Mouse (Mus musculus) erythroid progenitor cell, adult 5-6 weeks (primary cell): Measurements from ENCODE around the gene Ap1s2. TPM values are rescaled to one million over a fixed set of nuclear protein-coding genes. Genes with fewer than 3 reads are reported as not detected.
A peak's percentile ranks its signal among the peaks of the same experiment; 100 is the strongest.

Experiments used
- ATAC-seq: replicated peaks from 2 replicates; pipeline ENCODE4 v1.8.0; 2016; ENCODE audit warnings: moderate number of reproducible peaks, mild to moderate bottlenecking, moderate TSS enrichment, inconsistent platforms; ENCODE audit not compliant: poor library complexity, low FRiP score, severe bottlenecking
- total RNA-seq, 2 experiments: library from RNA; stranded (forward) in 1 of 2; stranded (reverse) in 1 of 2; fragments of 150-400 nt in 1 of 2; fragments of 186-747, 209-891 nt in 1 of 2; gene quantifications; 2 replicates each; pipeline versions ENCODE4 v1.2.3 to v1.2.4; 2015 to 2017; ENCODE audit warnings: low replicate concordance in 2 of 2

Gene Ap1s2
- 17.3 and 26.0 TPM in 2 replicates for total RNA-seq (2015; ENCODE audit: low replicate concordance)
- 8.5 and 14.2 TPM in 2 replicates for total RNA-seq (2017; ENCODE audit: low replicate concordance)

GRCm38 (mm10) chrX:163908337-163909250 lies at the start of gene Ap1s2:
Gene Ap1s2 (plus strand): TSS chrX:163909017.
- ATAC-seq, result peak; percentile 100

- ATAC-seq, result no peak
Measured at GRCm38 (mm10) chrX:163867711-163868379, 41.0 kb upstream of the Ap1s2 start.

- ATAC-seq, result no peak
Measured at GRCm38 (mm10) chrX:163868659-163869278, 40.0 kb upstream of the Ap1s2 start.

GRCm38 (mm10) chrX:163875932-163876331 lies 32.9 kb upstream of the Ap1s2 start:
- ATAC-seq, result no peak

GRCm38 (mm10) chrX:163876636-163877035 lies 32.2 kb upstream of the Ap1s2 start:
- ATAC-seq, result no peak

GRCm38 (mm10) chrX:163879039-163879438 lies 29.8 kb upstream of the Ap1s2 start:
- no peak for ATAC-seq

GRCm38 (mm10) chrX:163879461-163879860 lies 29.4 kb upstream of the Ap1s2 start:
- no peak for ATAC-seq

- no peak for ATAC-seq
Measured at GRCm38 (mm10) chrX:163885539-163885981, 23.3 kb upstream of the Ap1s2 start.

GRCm38 (mm10) chrX:163897354-163897753 lies 11.5 kb upstream of the Ap1s2 start:
- ATAC-seq, result no peak

GRCm38 (mm10) chrX:163899431-163900020 lies 9.3 kb upstream of the Ap1s2 start:
- ATAC-seq, result no peak

- no peak for ATAC-seq
Measured at GRCm38 (mm10) chrX:163906861-163907260, 2.0 kb upstream of the Ap1s2 start.

GRCm38 (mm10) chrX:163908003-163908336 lies 847 bp upstream of the Ap1s2 start:
- ATAC-seq, result no peak

- no peak for ATAC-seq
Measured at GRCm38 (mm10) chrX:163909381-163909780, 564 bp downstream of the Ap1s2 start.

- no peak for ATAC-seq
Measured at GRCm38 (mm10) chrX:163912791-163913190, 4.0 kb downstream of the Ap1s2 start.

GRCm38 (mm10) chrX:163929550-163929949 lies 20.7 kb downstream of the Ap1s2 start:
- no peak for ATAC-seq

GRCm38 (mm10) chrX:163934731-163935130 lies 25.9 kb downstream of the Ap1s2 start:
- no peak for ATAC-seq

GRCm38 (mm10) chrX:163938587-163938986 lies 29.8 kb downstream of the Ap1s2 start:
- no peak for ATAC-seq

- no peak for ATAC-seq
Measured at GRCm38 (mm10) chrX:163944381-163944780, 35.6 kb downstream of the Ap1s2 start.

GRCm38 (mm10) chrX:163951618-163952017 lies 42.8 kb downstream of the Ap1s2 start:
- ATAC-seq, result no peak

- peak; percentile 17 for ATAC-seq
Measured at GRCm38 (mm10) chrX:163957381-163957780, 48.6 kb downstream of the Ap1s2 start.
